Mouse (Mus musculus) limb, embryonic 13.5 days (tissue): Measurements from ENCODE around the gene Ing4. TPM values are rescaled to one million over a fixed set of nuclear protein-coding genes. Genes with fewer than 3 reads are reported as not detected.

Experiments
- ATAC-seq: fragments of 200-750 bp; cut with Nextera tagmentation; 2 replicates; pipeline ENCODE4 v1.8.0; 2017; ENCODE audit warnings: low read depth, moderate number of reproducible peaks, moderate TSS enrichment; ENCODE audit not compliant: low FRiP score
- H3K27ac ChIP-seq: fragments of 300-500 bp; sonication (generic); 2 replicates; pipeline ENCODE4 v1.5.1; 2015; ENCODE audit warnings: inconsistent platforms, mild to moderate bottlenecking, moderate library complexity
- H3K27me3 ChIP-seq: fragments of 300-500 bp; sonication (generic); 2 replicates; pipeline ENCODE4 v1.6.1; 2015; ENCODE audit warnings: mild to moderate bottlenecking, inconsistent platforms
- H3K36me3 ChIP-seq: fragments of 300-500 bp; sonication (generic); 2 replicates; pipeline ENCODE4 v1.6.1; 2015; ENCODE audit warnings: inconsistent platforms, mild to moderate bottlenecking, moderate library complexity
- H3K4me1 ChIP-seq: fragments of 300-500 bp; sonication (generic); 2 replicates; pipeline ENCODE4 v1.6.1; 2015; ENCODE audit warnings: inconsistent platforms
- H3K4me2 ChIP-seq: fragments of 300-500 bp; sonication (generic); replicated peaks from 2 replicates; pipeline ENCODE4 v1.6.1; 2015; ENCODE audit warnings: inconsistent platforms, mild to moderate bottlenecking, moderate library complexity
- H3K4me3 ChIP-seq: fragments of 300-500 bp; sonication (generic); 2 replicates; pipeline ENCODE4 v1.5.1; 2015; ENCODE audit warnings: moderate library complexity, mild to moderate bottlenecking, inconsistent platforms
- H3K9ac ChIP-seq: fragments of 300-500 bp; sonication (generic); 2 replicates; pipeline ENCODE4 v1.6.1; 2015; ENCODE audit warnings: mild to moderate bottlenecking, inconsistent platforms
- H3K9me3 ChIP-seq: fragments of 300-500 bp; sonication (generic); 2 replicates; pipeline ENCODE4 v1.6.1; 2016; ENCODE audit warnings: inconsistent platforms
- WGBS: fragments of 180-500 bp; shearing (Covaris S2); methylation state at CpG from one replicate; pipeline ENCODE4 v1.1.7; 2015; 5-methylcytosine and 5-hydroxymethylcytosine counted together
- microRNA-seq: library from miRNA; unstranded; fragments of <30 nt; microRNA quantifications from one replicate; pipeline ENCODE4, GENCODE M21; 2016
- polyA plus RNA-seq: library from polyadenylated mRNA; unstranded; fragments of >200 nt; fragmentation: Nextera tagmentation; extraction: Ambion mirVana; gene quantifications from 2 replicates; pipeline ENCODE4 v1.2.1, GENCODE M21; 2015

Ing4 gene
- polyA plus RNA-seq, 1 experiment from 2014 or later = 183 TPM

DNA sequence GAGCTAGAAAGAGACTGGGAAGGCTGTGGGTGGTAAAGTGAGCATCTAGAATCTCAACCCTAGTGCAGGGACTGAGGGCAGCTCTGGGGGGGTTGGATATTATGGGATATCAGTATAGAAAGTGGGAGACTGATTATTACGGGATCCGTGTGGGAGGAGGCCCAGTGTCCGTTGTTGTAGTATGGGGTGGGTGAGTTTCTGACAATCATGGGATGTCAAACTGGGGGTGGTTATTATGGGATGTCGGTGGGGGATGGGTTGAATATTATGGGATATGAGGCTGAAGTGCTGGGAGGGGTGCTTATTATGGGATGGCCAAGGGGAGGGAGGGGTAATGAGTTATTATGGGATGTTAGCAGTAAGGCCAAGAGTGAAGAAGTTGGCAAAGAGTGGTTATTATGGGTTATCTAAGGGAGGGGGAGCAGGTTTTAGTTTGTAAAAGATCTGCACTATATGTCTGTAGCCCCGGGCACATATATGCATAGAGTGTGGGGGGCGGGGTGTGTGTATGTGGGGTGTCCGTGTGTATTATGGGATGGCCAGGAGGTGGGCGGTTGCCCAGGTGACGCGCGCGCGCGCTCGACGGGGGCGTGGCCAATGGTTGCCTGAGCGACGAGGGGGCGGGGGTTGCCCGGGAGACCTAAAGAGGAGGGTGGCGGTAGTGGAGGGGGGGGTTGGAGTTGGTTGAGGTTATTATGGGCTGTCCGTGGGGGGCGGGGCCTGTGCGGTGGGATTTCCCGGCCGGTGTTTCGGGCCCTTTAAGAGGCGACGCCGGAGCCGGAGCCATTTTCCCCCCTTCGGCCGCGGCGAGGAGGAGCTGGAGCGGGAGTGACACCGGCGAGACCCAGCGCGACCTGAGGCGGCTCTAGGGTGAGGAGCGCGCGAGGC is 56.1 kb downstream of the Ing4 start, which contains the start of gene Chd4:
Gene Chd4 (plus strand): TSS at position 591 of the 888 bp plus-strand sequence.
- Histone ChIP-seq H3K9ac (peak within 1 kb of the TSS; percentile 96), H3K4me3 (peak within 1 kb of the TSS; percentile 91), H3K27me3 (no peaks in the 10 kb centered on the region), H3K4me2 (peak within 1 kb of the TSS; percentile 95), H3K4me1 (peaks cover 41% of the 10 kb centered on the region), H3K36me3 (peaks cover 28% of the 10 kb centered on the region), H3K9me3 (no peaks in the 10 kb centered on the region), H3K27ac (peak within 1 kb of the TSS; percentile 96)
- ATAC-seq = peak; percentile 81
- WGBS = 3% methylated on average over 29 of the region's 45 CpGs

DNA sequence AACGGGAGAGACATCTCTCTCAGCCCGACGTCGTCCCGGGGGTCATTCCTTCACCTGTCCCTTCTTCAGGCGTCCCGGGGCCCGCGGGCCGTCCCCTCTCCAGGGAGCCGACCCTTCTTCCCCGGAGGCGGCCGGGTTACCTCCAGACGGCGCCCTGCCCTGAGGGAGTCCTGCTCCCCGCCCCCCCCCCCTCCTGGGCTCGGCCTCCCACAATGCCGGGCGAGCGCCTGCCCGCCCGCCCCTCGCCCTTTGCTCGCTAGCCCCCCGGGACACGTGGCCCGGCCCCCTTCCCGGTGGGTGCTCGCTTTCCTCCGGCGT is 56.7 kb downstream of the Ing4 start:
- no peak; the same call in 1 of the 2 replicates for ATAC-seq
- WGBS = 0% methylated on average over 18 of the region's 32 CpGs
- H3K4me3 ChIP-seq = peak overlapping the region; percentile 91
- no peaks in the 10 kb centered on the region for H3K27me3 ChIP-seq
- H3K9me3 ChIP-seq = no peaks in the 10 kb centered on the region
- H3K36me3 ChIP-seq = peaks cover 34% of the 10 kb centered on the region
- H3K4me1 ChIP-seq = peaks cover 39% of the 10 kb centered on the region
- H3K4me2 ChIP-seq = peak overlapping the region; percentile 95
- peak overlapping the region; percentile 96 for H3K27ac ChIP-seq
- H3K9ac ChIP-seq = peak overlapping the region; percentile 96

DNA sequence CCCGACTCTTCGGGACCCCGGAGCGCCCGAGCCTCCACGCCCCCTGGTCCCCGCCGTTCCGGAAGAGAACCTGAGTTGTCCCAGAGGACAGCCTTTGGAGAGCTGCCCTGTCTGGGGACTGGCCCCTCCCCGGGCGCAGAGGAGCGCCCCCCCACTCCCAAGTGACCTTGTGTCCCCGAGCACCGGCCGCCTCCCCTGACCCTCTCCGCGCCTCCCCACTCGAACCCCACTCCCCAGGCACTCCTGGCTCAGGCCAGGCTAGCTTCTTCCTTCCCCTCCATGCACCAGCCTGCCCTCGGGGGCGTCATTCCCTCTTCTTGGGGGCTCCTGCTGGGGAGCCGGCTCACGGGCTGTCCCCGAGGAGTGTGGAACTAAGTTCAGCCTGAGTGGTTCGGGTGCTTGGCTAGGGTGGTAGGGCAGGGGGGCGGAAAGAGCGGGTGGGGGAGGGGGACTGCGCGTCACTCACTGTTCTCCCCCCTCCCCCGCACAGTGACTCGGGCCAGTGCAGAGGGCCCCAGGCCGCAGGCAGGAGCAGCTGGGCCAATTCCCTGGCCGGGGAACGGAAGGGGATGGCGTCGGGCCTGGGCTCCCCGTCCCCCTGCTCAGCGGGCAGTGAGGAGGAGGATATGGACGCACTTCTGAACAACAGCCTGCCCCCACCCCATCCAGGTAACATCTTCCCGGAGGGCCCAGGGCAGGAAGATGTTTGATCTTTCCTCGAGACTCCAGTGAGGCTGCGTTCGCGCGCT is 57.2 kb downstream of the Ing4 start:
- H3K27me3 ChIP-seq = no peaks in the 10 kb centered on the region

GRCm38 (mm10) chr6:125097346-125097689 is 57.8 kb downstream of the Ing4 start:
- H3K36me3 ChIP-seq = peaks cover 45% of the 10 kb centered on the region
- H3K27me3 ChIP-seq = no peaks in the 10 kb centered on the region
- H3K4me1 ChIP-seq = peaks cover 39% of the 10 kb centered on the region
- peak overlapping the region; percentile 96 for H3K9ac ChIP-seq
- H3K4me3 ChIP-seq = peak overlapping the region; percentile 91
- no peaks in the 10 kb centered on the region for H3K9me3 ChIP-seq
- peak overlapping the region; percentile 95 for H3K4me2 ChIP-seq
- peak overlapping the region; percentile 96; the same call in 1 of the 2 replicates for H3K27ac ChIP-seq
- ATAC-seq = no peak
- WGBS = 1% methylated on average over 12 of the region's 12 CpGs

More for the DNA sequence above, 57.2 kb downstream of the Ing4 start:
- Histone ChIP-seq H3K4me2 (peak overlapping the region; percentile 95), H3K27ac (peak overlapping the region; percentile 96), H3K4me1 (peaks cover 39% of the 10 kb centered on the region), H3K4me3 (peak overlapping the region; percentile 91), H3K36me3 (peaks cover 39% of the 10 kb centered on the region), H3K9me3 (no peaks in the 10 kb centered on the region), H3K9ac (peak overlapping the region; percentile 96)
- under 1% methylated on average over 37 of the region's 44 CpGs for WGBS
- peak; percentile 55 for ATAC-seq

DNA sequence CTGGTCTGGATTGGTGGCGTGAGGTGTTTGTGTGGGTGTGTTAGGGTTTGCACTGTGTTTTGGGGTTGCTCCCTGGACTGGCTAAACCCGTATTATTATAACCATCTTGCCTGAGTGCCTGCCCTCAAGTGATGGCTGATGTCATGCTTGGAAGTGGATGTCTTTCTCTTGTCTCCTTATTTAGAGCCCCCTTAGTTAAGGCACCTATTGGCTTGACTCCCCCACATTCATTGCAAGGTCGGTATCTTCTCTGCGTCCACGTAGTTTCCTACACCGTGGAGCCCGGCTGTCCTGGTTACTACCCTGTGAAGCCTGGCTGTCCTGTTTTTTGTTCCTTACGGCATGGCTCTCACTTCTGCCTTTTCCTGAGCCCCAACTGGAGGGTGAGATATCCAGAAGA is 58.4 kb downstream of the Ing4 start:
- H3K9me3 ChIP-seq = no peaks in the 10 kb centered on the region
- H3K36me3 ChIP-seq = peaks cover 51% of the 10 kb centered on the region
- WGBS = 52% methylated on average over 8 of the region's 8 CpGs
- H3K27me3 ChIP-seq = no peaks in the 10 kb centered on the region
- H3K4me1 ChIP-seq = peaks cover 39% of the 10 kb centered on the region
- peak overlapping the region; percentile 96 for H3K9ac ChIP-seq
- H3K4me2 ChIP-seq = peak overlapping the region; percentile 95
- peak overlapping the region; percentile 91 for H3K4me3 ChIP-seq
- H3K27ac ChIP-seq = peak overlapping the region; percentile 96; the same call in 1 of the 2 replicates
- ATAC-seq = no peak

GRCm38 (mm10) chr6:125098513-125098912 is 59.0 kb downstream of the Ing4 start:
- 52% methylated on average over 3 of the region's 3 CpGs for WGBS
- Histone ChIP-seq H3K9ac (peak overlapping the region; percentile 96), H3K27ac (no peak overlapping the region; the same call in 1 of the 2 replicates), H3K27me3 (no peaks in the 10 kb centered on the region), H3K4me1 (peaks cover 39% of the 10 kb centered on the region), H3K9me3 (no peaks in the 10 kb centered on the region), H3K4me3 (peak overlapping the region; percentile 91), H3K36me3 (peaks cover 55% of the 10 kb centered on the region), H3K4me2 (peak overlapping the region; percentile 95)
- ATAC-seq = no peak

Small RNA genes lying within 50 kb of the gene (microRNA-seq; reads per million reads assigned to microRNA genes)
- gene Mir7045 = not detected

Other genes with a start within 250 kb of the Ing4 start
- 10.4 and 12.3 TPM in 2 replicates for gene Spsb2, start 231.1 kb upstream of the Ing4 start, polyA plus RNA-seq
- 782 and 803 TPM in 2 replicates for gene Tpi1, start 225.5 kb upstream of the Ing4 start, polyA plus RNA-seq
- 165 and 177 TPM in 2 replicates for gene Usp5, start 210.3 kb upstream of the Ing4 start, polyA plus RNA-seq
- 166 and 172 TPM in 2 replicates for gene Cdca3, start 210.2 kb upstream of the Ing4 start, polyA plus RNA-seq
- 1.0 and 1.3 TPM in 2 replicates for gene Gnb3, start 199.5 kb upstream of the Ing4 start, polyA plus RNA-seq
- gene P3h3, start 182.0 kb upstream of the Ing4 start, polyA plus RNA-seq = 60.4 and 61.2 TPM in 2 replicates
- 2.9 and 3.5 TPM in 2 replicates for gene Gpr162, start 175.8 kb upstream of the Ing4 start, polyA plus RNA-seq
- gene Cd4, start 151.5 kb upstream of the Ing4 start, polyA plus RNA-seq = 0.04 and 0.15 TPM in 2 replicates
- gene Lag3, start 128.1 kb upstream of the Ing4 start, polyA plus RNA-seq = 1.7 and 3.1 TPM in 2 replicates
- gene Ptms, start 119.7 kb upstream of the Ing4 start, polyA plus RNA-seq = 303 and 321 TPM in 2 replicates
- 354 and 355 TPM in 2 replicates for gene Mlf2, start 108.4 kb upstream of the Ing4 start, polyA plus RNA-seq
- 128 and 133 TPM in 2 replicates for gene Cops7a, start 74.2 kb upstream of the Ing4 start, polyA plus RNA-seq
- 15.7 and 19.0 TPM in 2 replicates for gene Pianp, start 43.1 kb upstream of the Ing4 start, polyA plus RNA-seq
- gene Zfp384, start 30.6 kb upstream of the Ing4 start, polyA plus RNA-seq = 20.6 and 21.2 TPM in 2 replicates
- gene Acrbp, start 9.9 kb downstream of the Ing4 start, polyA plus RNA-seq = 16.5 and 19.2 TPM in 2 replicates
- 0.45 and 0.80 TPM in 2 replicates for gene Lpar5, start 28.2 kb downstream of the Ing4 start, polyA plus RNA-seq
- 86.8 and 93.4 TPM in 2 replicates for gene Chd4, start 56.2 kb downstream of the Ing4 start, polyA plus RNA-seq
- 65.6 and 67.1 TPM in 2 replicates for gene Nop2, start 92.1 kb downstream of the Ing4 start, polyA plus RNA-seq
- gene Iffo1, start 105.5 kb downstream of the Ing4 start, polyA plus RNA-seq = 31.5 and 33.1 TPM in 2 replicates
- 1,893 and 1,983 TPM in 2 replicates for gene Gapdh, start 126.7 kb downstream of the Ing4 start, polyA plus RNA-seq
- gene Ncapd2, start 151.9 kb downstream of the Ing4 start, polyA plus RNA-seq = 146 and 148 TPM in 2 replicates
- gene Mrpl51, start 152.0 kb downstream of the Ing4 start, polyA plus RNA-seq = 212 and 213 TPM in 2 replicates
- gene Vamp1, start 175.8 kb downstream of the Ing4 start, polyA plus RNA-seq = 6.1 and 7.0 TPM in 2 replicates
- 3.1 and 3.2 TPM in 2 replicates for gene Tapbpl, start 192.1 kb downstream of the Ing4 start, polyA plus RNA-seq
- gene Cd27, start 197.2 kb downstream of the Ing4 start, polyA plus RNA-seq = 2.5 and 3.8 TPM in 2 replicates
- gene Tuba3a, start 246.3 kb downstream of the Ing4 start, polyA plus RNA-seq = 0.80 and 0.91 TPM in 2 replicates